Mouse (Mus musculus) lung, postnatal 0 days (tissue): ENCODE data around the gene Gabrr1.

Experiments
- CTCF ChIP-seq: IDR thresholded peaks from 2 replicates; pipeline ENCODE4 v1.5.1; 2016; ENCODE audit warnings: antibody characterized with exemption, mild to moderate bottlenecking
- EP300 ChIP-seq: IDR thresholded peaks from 2 replicates; pipeline ENCODE4 v1.6.1; 2016; ENCODE audit warnings: antibody characterized with exemption, mild to moderate bottlenecking, control low read depth

DNA sequence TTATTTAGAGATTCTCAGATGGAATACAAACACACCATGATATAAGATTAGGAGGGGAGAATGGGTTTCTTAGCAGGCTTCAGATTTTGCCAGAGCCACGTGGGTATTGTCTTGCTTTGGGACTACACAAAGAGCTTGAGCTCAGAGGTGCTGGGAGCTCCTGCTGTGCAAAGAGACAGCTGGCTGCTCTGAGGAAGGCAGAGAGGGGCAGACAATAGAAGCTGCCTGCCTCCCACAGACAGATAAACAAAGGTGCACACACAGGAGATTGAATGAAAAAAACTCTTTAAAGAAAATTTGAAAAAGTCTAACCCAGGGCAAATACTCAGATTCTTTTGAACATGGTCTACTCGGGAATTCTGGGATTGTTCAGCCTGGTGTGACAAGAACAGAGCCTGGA lies 65.8 kb downstream of the Gabrr1 start:
- no peak for TF ChIP-seq CTCF
- TF ChIP-seq EP300 = no peak
